Mouse (Mus musculus): ENCODE data around the gene Gm10719. TPM values are rescaled to one million over a fixed set of nuclear protein-coding genes. Genes with fewer than 3 reads are reported as not detected.
"Not testable (repeated sequence)": the region's sequence is repeated elsewhere in the genome, so short reads cannot be mapped to it uniquely, and the experiment has no call there.

Gene Gm10719
- polyA plus RNA-seq, 3 experiments from 2014 or later, result 0.89 to 3.2 TPM; not detected in 1

- ATAC-seq, result not testable (repeated sequence)
Observed at GRCm38 (mm10) chr9:3025653-3026052, 8.4 kb downstream of the Gm10719 start.

GRCm38 (mm10) chr9:3026136-3026535, 8.9 kb downstream of the Gm10719 start:
- not testable (repeated sequence) for ATAC-seq

GRCm38 (mm10) chr9:3026741-3027140, 9.5 kb downstream of the Gm10719 start:
- not testable (repeated sequence) for ATAC-seq

GRCm38 (mm10) chr9:3027200-3027599, 10.0 kb downstream of the Gm10719 start:
- ATAC-seq, result not testable (repeated sequence)

- ATAC-seq, result not testable (repeated sequence)
Observed at GRCm38 (mm10) chr9:3029276-3030000, 12.2 kb downstream of the Gm10719 start.

DNA sequence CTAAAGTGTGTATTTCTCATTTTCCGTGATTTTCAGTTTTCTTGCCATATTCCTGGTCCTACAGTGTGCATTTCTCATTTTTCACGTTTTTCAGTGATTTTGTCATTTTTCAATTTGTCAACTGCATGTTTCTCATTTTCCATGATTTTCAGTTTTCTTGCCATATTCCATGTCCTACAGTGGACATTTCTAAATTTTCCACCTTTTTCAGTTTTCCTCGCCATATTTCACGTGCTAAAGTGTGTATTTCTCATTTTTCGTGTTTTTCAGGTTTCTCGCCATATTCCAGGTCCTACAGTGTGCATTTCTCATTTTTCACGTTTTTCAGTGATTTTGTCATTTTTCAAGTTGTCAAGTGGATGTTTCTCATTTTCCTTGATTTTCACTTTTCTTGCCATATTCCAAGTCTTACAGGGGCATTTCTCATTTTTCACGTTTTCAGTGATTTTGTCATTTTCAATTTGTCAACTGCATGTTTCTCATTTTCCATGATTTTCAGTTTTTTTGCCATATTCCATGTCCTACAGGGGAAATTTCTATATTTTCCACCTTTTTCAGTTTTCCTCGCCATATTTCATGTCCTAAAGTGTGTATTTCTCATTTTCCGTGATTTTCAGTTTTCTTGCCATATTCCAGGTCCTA, 13.6 kb downstream of the Gm10719 start:
- ATAC-seq, result not testable (repeated sequence)

- ATAC-seq, result not testable (repeated sequence)
Observed at GRCm38 (mm10) chr9:3034299-3034698, 17.1 kb downstream of the Gm10719 start, which contains the start of gene Gm17535. Gene Gm17535, plus strand, starts transcription at chr9:3034599.

GRCm38 (mm10) chr9:3036577-3036976, 19.4 kb downstream of the Gm10719 start, which contains the start of gene Gm10715:
Gene Gm10715, plus strand, starts transcription at chr9:3036877.
- ATAC-seq, result not testable (repeated sequence)

GRCm38 (mm10) chr9:3038161-3038560, 21.0 kb downstream of the Gm10719 start:
- ATAC-seq, result not testable (repeated sequence)

Other genes starting within 250 kb of the Gm10719 start
- gene Gm10722, start 16.5 kb upstream of the Gm10719 start, polyA plus RNA-seq (2017; shearing (Covaris generic)), result under 1 TPM in 1 of 3 experiments, not detected in 2; 0.74 TPM
- gene Gm11168, start 14.1 kb upstream of the Gm10719 start, polyA plus RNA-seq (2017; shearing (Covaris generic)), result 1 to 10 TPM in 1 of 3 experiments, under 1 TPM in 1, not detected in 1; 0.84 to 2.4 TPM
- under 1 TPM in 1 of 3 experiments, not detected in 2; 0.99 TPM for gene Gm10721, start 4.3 kb upstream of the Gm10719 start, polyA plus RNA-seq (2017; shearing (Covaris generic))
- gene Gm10720, start 1.8 kb upstream of the Gm10719 start, polyA plus RNA-seq (2017; shearing (Covaris generic)), result not detected
- 1 to 10 TPM in 2 of 3 experiments, not detected in 1; 1.3 TPM for gene Gm10718, start 6.1 kb downstream of the Gm10719 start, polyA plus RNA-seq (2017; shearing (Covaris generic))
- 1 to 10 TPM; 3.1 to 8.1 (median 4.5) TPM for gene Gm10717, start 8.0 kb downstream of the Gm10719 start, polyA plus RNA-seq (2017; shearing (Covaris generic))
- gene Gm17535, start 17.2 kb downstream of the Gm10719 start, polyA plus RNA-seq (2017; shearing (Covaris generic)), result not detected
- gene Gm10715, start 19.5 kb downstream of the Gm10719 start, polyA plus RNA-seq (2017; shearing (Covaris generic)), result not detected